Mouse (Mus musculus): Measurements from ENCODE around the gene Notch2.

Gene Notch2

DNA sequence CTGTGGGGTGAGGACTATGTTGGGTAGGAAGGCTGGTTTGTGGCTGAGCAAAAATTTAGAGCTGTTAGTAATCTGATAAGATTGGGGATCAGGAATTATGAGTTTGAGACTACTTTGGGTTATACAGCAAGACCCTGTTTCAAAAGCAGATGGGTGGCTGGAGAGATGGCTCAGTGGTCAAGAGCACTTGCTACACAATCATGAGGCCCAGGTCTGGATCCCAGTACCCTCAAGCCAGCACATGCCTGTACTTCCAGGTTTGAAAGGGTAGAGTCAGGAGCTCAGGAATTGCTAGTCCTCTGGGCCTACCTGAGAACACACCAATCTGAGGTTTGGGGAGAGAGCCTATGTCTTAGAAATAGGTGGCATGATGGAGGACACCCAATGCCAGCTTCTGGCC is 140.1 kb downstream of the Notch2 start:
- no peak for DNase-seq (ENCODE audit: low spot score in 2 of 2)

DNA sequence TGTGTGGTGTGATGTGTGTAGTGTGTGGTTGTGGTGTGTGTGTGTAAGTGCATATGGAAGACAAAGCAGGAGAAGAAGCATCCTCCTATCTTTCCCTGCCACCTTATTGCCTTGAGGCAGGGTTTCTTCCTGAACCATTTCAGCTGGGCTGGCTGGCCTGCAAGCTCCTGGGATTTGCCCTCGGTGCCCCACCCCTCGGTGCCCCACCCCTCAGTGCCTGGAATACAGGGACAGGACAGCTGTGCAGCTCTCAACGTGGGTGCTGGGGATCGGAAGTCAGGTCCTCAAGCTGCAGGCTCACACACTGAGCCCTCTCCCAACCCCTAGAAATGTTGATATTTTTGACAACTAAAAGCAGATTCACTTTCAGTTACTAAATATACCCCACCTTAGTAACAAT is 142.8 kb downstream of the Notch2 start:
- no peak for DNase-seq (ENCODE audit: low spot score in 2 of 2)

DNA sequence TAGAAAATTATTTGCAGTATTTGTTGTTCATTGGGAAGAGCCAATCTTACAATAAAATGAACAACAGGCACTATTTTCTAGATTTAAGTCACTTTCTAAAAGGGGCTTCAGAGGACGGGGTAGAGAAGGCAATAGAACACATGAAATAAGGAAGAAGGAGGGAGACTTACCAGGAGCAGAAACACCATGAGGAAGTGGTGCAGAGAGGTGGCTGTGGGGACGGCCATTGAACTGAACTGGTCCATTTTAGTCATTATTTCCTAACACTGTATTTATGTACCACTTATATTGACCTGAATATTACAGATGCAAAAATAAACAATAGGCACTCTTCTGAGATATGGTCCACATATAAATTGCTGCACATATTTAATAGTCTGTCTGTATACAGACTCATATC is 143.7 kb downstream of the Notch2 start:
- DNase-seq (ENCODE audit: low spot score in 2 of 2): no peak

DNA sequence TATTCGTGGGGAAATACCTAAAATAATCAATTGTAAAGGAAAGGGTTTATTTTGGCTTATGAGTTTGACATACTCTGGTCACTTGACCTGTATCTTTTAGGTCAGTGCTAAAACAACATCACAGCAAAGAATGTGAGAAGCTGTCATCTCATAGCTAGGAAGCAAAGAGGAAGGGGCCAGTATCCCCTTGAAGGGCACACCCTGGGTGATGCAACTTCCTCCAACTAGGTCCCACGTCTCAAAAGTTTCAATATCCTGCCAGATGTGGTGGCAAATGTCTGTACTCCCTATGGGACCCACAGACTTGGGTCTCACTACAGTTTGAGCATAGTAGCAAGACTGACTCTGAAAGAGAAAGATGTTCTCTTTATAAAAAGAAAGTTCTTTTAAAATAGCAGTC is 144.3 kb downstream of the Notch2 start:
- DNase-seq (ENCODE audit: low spot score in 2 of 2): no peak

DNA sequence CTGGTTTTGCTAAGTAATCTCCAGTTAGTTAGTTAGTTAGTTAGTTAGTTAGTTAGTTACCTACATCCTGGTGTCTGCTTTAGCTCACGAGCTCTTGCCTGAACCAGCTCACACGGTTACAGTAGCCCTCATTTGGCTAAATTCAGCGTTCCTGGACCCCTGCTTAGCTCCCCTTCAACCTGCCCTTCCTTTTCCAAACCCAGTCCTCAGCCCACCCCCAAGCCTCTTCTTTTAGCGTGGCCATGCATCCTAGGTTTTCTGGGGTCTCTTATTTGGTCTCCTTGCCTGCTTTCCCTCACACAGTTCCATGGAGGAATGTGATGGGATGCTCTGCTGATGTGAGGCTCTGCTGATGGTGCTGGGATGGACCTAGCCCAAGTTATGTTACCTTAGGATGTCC is 145.3 kb downstream of the Notch2 start:
- DNase-seq (ENCODE audit: low spot score in 2 of 2): no peak

DNA sequence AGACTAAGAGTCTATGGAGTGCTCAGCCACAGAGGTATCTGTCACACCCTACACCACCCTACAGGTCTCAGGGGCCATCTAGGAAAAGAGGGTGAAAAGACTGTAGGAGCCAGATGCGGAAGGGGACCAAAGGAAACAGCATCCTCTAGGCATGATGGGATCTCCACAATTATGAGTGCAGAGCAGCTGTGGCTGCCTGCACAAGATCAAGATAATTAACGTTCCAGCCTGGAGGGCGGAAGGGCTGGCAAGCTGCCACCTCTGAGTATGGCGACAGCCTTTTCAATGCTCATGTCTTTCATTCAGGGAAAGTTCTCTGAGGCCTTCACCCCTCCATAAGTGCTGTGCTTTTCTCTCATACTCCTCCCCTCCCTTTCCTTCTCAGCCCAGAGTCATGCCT is 146.0 kb downstream of the Notch2 start:
- no peak for DNase-seq (ENCODE audit: low spot score in 2 of 2)

DNA sequence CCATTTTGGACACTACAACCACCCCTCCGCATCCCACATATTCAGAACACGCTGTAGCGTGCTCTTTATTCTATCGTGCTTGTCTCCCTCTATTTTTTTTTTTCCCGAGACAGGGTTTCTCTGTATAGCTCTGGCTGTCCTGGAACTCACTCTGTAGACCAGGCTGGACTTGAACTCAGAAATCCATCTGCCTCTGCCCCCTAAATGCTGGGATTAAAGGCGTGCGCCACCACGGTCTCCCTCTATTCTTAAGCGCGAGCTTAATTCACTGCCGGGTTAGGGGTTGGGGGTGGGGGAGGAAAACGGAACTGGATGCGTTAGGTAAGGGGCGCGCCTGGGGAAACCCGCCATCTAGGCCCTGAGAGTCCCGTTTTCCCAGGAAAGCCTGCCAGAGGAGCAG is 147.0 kb downstream of the Notch2 start, which contains the start of gene Adam30:
Gene Adam30 (plus strand): TSS at position 301 of the 400 bp plus-strand sequence.
- no peak for DNase-seq (ENCODE audit: low spot score in 2 of 2)

DNA sequence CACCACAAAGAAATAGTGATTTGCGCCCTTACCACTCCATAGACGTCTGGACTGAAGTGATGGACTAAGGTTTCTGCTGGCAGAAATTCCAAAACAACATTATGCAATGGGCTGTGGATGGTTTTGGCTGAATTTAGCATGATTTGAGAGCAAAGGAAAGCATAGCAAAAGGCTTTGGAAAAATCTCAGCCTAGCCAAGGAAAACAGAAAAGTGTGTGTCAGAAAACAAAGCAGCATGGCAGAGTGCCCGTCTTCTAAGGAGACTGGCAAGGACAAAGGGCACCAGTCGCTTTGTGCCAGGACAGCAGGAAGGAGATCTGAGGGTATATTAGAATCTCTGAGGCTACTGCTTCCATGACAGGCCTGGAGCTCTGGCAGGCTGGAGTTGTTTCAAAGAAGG is 165.0 kb downstream of the Notch2 start:
- DNase-seq (ENCODE audit: low spot score in 2 of 2): peak; percentile 20 to 53

DNA sequence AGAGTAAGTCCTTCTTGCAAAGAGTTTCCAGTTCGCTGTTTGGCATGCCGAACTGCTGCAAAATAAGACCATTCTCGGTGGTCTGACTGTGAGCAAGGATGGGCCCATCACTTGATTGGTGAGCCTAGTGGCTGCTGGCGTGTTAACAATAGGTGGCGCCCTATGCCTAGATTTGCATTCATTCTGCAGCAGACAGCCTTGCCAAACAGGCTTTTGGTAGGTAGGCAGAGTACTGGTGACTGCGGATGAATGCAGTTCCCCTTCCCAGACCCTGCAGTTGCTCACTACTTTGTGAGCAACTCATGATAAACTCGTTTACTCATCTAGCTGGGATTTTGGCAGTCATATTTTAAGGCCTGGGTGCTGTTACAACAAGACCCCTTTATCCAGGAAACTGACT is 167.5 kb downstream of the Notch2 start:
- DNase-seq (ENCODE audit: low spot score in 2 of 2): peak in 1 of 2 experiments; percentile 52

DNA sequence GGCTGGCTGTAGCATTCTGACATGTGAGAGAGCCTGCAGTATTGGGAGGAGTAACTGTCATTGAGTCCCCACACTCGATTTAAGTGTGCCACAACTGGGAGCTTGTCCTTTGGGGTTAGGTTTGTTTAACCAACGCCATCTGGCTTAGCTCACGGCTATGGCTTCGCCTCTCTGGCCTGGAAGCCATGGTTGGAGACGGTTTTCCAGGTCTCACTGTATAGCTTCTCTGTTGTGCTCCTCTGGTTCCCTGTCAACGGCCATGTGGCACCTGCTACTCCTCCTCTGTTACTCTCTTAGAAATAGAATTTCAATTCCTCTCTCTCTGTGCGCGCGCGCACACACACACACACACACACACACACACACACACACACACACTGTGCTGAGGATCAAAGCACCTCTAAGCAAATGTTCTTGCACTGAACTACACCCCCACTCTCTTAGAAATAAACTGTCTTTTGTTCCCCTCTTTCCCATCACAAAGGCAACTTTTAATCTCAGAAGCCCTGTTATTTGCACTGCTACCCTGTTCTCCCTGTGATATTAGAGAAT is 171.9 kb downstream of the Notch2 start:
- DNase-seq (ENCODE audit: low spot score in 2 of 2): no peak

DNA sequence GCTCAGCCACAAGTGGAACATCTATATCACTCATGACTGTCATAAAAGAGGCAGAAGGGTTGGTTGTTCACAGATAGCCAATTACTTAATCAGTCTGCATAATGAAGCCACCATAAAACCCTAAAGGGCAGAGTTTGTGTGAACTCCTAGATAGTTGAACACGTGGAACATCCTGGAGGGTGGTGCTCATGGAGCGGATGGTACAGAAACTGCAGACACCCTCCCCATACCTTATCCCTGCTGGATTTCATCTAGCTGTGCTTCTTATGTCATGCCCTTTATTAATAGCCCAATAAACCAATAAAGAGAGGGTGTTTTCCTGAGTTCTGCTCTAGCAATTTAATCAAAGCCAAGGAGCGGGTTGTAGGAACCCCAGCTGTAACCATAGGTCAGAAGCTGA is 174.4 kb downstream of the Notch2 start:
- no peak for DNase-seq (ENCODE audit: low spot score in 2 of 2)

DNA sequence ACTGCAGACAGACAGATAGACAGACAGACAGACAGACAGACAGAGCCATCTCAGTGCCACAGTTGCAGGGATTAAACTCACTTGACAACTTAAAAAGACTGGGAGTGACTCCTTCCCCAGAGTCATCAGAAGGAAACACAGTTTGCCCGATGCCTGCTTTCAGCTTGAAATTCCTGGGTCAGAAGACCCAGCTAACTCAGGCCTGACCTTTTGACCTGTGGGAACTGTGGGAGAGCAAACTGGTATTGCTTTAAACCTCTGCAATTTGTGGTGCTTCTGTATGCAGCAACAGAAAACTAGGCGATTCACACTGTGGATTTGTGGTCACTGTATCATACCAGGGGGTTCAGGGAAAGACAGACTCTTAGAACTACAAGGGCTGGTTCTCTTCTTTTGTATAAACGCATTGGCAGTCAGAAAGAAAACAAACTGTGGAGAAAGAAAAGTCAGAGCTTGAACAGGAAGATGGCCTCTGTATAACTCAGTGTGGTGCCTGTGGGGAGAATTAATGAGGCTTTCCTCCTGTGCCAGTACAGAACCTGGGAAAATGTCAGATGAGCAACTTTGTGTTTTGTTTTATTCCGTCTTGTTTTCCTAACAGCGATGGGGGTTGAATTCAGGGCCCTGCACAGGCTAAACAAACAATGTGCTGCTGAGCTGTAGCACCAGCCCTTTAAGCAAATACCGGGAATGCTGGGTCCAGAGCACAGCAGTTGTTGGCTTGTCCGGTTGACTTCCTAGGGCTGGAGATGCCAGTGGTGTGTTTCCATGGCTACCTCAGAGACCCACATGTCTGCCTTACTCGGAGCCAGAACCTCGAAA is 184.6 kb downstream of the Notch2 start:
- no peak for DNase-seq (ENCODE audit: low spot score in 2 of 2)

DNA sequence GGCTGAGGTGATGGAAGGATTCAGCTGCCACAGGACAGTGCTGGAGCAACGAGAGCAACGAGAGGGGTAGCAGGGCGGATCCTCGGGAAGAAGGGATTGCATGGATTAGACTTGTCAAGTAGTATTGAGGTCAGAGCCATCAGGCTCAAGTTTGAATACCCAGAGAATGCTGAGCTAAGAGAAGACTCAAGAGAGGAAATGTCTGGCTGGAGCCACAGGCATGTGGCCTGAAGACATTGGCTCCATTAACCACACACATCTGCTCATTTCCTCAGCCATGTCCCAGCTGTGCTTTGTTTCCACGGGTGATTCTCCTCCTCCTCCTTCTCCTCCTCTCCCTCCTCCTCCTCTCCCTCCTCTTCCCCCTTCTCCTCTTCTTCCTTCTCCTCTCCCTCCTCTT is 186.4 kb downstream of the Notch2 start:
- no peak for DNase-seq (ENCODE audit: low spot score in 2 of 2)

Measured in left cerebral cortex, adult 9 months (tissue).